Mouse (Mus musculus) megakaryocyte, embryonic 14.5 days (primary cell): Measurements from ENCODE around the gene Hoxd12.

Experiments used
- FLI1 ChIP-seq: IDR thresholded peaks from 2 replicates; pipeline ENCODE4 v1.6.1; 2012; ENCODE audit warnings: low read length, inconsistent platforms, mixed read lengths
- GATA1 ChIP-seq: IDR thresholded peaks from 3 replicates; pipeline ENCODE4 v1.6.1; 2012; ENCODE audit warnings: mixed read lengths, low read length, inconsistent platforms, borderline replicate concordance

DNA sequence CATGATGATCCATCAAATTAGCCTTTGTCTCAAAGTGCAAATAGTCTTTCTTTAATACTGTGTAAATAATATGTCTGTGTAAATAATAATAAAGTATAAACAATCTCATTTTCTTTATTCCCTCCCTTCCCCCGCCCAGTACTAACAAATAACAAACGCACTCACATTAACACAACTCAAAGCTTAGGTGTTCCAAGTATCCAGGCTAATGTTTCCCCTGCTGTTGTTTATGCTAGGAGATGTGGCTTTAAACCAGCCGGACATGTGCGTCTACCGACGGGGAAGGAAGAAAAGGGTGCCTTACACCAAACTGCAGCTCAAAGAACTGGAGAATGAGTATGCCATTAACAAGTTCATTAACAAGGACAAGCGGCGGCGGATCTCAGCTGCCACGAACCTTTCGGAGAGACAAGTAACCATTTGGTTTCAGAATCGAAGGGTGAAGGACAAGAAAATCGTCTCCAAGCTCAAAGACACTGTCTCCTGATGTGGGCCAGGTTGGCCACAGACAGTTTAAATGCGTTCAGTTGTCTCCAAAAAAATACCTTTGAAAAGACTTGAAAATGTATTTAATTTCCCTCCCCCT lies 5.1 kb upstream of the Hoxd12 start:
- TF ChIP-seq GATA1 (no peak), FLI1 (no peak)
